Mouse (Mus musculus) left cerebral cortex, postnatal 14 days (tissue): Measurements from ENCODE around the gene Erlec1. TPM values are rescaled to one million over a fixed set of nuclear protein-coding genes. Genes with fewer than 3 reads are reported as not detected.
A peak's percentile ranks its signal among the peaks of the same experiment; 100 is the strongest.

Source experiments
- DNase-seq, 2 experiments: peaks; one replicate each; pipeline ENCODE4 v3.0.0; 2021 to 2022; ENCODE audit warnings: low spot score in 2 of 2, mixed read lengths in 1 of 2
- intact Hi-C: fragments of 180-260 bp; cut with DNase I; formaldehyde crosslinking; loops from one replicate; pipeline ENCODE4 v1.15.1; 2025
- total RNA-seq, 2 experiments: library from RNA; stranded (reverse); gene quantifications; 2 replicates each; pipeline ENCODE4 v1.2.3; 2021

The Erlec1 gene
- total RNA-seq, 2 experiments from 2014 or later, result 56.4 to 56.7 TPM

DNA sequence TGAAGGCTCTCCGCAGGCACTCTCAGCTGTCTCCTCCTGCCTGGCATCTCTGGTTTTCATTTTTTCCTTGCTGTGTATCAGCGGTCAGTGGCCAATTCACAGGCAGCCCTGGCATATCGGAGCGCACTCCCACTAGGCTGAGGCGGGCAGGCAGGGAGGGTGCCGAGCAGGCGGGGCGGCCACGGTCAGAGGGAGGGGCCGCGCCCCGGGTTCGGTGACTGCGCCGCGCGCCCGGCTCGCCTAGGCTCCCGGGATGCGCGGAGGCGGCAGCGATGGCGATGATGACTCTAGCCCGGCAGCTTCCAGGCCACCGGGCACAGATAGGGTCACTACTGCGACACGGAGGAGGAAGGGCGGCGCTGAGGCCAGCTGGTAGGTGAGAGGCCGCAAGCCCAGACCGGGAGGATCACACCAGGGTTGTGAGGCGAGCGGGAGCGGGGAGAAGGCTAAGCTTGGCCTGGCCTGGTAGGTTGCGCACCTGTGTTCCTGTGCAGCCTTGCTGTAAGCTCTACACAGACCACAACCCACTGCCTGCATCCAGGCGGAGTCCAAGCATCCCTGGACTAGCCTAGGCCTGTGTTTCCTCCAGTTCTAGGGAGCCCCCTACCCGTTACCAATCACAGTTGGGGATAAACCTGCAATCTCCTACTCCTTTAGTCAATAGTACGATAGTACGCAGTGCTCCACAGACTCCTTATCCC lies 68.8 kb downstream of the Erlec1 start, which contains the start of the genes Gpr75 and Asb3:
TSS of gene Gpr75 (plus strand) at position 188 of the 701 bp plus-strand sequence.
TSS of gene Asb3 (plus strand) at position 246 of the 701 bp plus-strand sequence.
- DNase-seq, result peak; percentile 43 to 71
- intact Hi-C loops, result no loop called here

Other genes starting within 250 kb of the Erlec1 start
- gene Psme4, start 182.6 kb downstream of the Erlec1 start, total RNA-seq, result 10 to 100 TPM; 49.5 to 53.0 TPM
- 1 to 10 TPM; 8.7 to 9.8 TPM for gene Gpr75, start 69.0 kb downstream of the Erlec1 start, total RNA-seq
- gene Asb3, start 68.9 kb downstream of the Erlec1 start, total RNA-seq, result 10 to 100 TPM; 15.9 to 16.6 TPM
- gene Chac2, start 32.0 kb upstream of the Erlec1 start, total RNA-seq, result 10 to 100 TPM; 15.5 to 16.5 TPM
- gene Gm17332, start 228.1 kb upstream of the Erlec1 start, total RNA-seq, result not detected